Mouse (Mus musculus) c-Kit-positive CD71-negative TER-119-negative erythroid progenitor cells, embryonic 14.5 days (primary cell): Measurements from ENCODE around the gene Khnyn.

Experiments used
- DNase-seq: peaks from one replicate; pipeline ENCODE4 v3.0.0-alpha.2; 2013; ENCODE audit warnings: low read depth

Khnyn gene

DNA sequence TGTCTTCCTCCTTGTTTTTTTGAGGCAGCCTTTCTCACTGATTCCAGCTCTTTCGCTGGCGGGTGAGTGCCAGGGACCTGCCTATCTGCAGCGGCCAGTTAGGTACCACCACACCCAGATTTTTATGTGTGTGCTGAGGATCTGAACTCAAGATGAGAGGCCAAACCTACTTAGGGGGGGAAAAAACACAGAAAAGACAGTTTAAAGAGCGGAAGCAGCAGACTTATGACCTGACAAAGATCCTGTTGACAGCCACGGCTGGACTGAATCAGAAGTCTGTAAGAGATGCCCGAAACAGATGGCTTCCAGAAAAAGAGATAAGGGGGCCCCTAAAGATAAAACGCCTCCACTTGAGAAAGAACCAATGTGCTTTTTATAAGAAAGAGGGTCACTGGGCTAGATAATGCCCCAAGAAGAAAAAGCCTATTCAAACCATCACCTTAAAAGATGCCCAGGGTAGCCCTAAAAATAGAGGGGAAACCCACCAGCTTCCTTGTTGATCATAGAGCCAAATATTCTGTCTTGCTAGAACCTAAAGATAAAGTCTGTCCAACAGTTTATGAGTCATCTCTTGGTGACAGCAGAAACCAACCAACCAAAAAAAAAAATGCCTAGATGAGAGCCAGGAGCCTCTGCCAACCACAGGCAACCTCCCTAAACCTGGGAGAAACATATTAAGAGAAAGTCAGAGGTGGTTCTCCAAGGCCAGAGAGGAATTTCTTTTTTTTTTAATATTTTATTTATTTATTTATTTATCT, 37.9 kb downstream of the Khnyn start:
- no peak for DNase-seq

DNA sequence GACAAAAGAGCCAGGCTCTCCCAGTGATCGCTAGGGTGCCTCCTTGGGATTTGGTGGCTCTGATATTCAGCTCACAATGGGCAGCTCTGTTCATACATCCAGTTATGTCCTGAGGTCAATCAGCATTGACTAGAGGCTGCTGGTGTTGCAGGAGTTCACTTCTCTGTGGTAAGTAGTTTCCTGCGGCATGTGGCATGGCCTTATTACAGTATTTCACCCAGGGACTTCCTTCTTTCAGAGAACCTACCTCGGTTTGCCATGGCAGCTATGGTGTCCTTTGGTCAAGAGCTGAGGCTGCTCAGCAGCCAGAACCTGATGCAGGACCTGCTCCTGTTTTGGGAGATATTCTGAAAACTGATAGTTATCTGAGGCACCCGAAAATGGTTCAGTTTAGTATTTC, 42.1 kb downstream of the Khnyn start:
- DNase-seq: no peak

DNA sequence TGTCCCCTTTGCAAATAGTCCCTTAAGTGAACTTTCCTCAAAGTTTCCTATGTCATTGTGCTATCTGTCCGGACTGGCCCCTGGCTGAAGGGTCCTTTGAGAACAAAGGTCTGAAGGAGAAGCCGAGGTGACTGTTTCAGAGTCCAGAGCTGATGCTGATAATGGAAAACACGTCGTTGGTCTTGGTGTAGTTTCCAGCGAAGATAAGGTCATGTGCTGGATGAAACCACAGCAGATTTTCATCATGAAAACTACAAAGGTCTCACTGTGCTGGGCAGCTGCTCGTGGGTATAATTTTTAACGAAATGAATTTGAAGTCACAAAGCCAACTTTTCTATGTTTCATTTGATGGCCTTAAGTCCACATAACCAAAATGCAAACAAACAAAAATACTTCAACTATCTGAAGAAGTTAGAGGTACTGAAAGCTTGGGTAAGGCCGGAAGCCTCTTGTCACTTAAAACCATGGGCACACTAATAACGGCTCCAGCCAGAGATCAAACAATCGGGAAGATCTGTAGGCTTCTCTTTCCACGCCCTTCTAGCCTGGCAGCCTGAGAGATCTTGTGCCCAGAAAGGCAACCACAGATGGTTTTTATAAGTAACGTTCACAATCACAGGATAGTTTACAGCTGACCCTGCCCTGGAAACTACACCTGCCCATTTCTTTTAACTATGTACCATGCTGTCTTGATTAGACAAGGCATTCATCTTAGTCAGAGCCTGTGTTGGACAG, 44.7 kb downstream of the Khnyn start:
- DNase-seq: no peak

DNA sequence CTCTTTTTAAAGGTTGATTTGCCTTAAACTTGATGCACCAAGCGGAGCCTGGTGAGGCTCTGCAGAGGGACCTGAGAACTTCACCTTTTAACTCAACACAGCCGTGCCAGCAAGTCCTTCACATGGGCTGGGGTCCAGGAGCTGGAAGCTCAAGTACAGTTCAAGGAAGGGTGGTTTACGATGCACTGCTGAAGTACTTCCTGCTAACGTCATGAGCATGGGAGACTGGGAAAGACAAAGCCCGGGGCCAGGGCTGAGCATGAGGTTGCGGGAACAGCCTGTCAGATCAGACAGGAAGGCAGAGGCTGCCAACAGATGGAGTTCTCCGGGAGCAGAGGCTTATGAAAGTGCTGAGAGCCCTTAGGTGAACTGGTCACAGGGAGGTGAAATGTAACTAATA, 48.8 kb downstream of the Khnyn start:
- DNase-seq: no peak

DNA sequence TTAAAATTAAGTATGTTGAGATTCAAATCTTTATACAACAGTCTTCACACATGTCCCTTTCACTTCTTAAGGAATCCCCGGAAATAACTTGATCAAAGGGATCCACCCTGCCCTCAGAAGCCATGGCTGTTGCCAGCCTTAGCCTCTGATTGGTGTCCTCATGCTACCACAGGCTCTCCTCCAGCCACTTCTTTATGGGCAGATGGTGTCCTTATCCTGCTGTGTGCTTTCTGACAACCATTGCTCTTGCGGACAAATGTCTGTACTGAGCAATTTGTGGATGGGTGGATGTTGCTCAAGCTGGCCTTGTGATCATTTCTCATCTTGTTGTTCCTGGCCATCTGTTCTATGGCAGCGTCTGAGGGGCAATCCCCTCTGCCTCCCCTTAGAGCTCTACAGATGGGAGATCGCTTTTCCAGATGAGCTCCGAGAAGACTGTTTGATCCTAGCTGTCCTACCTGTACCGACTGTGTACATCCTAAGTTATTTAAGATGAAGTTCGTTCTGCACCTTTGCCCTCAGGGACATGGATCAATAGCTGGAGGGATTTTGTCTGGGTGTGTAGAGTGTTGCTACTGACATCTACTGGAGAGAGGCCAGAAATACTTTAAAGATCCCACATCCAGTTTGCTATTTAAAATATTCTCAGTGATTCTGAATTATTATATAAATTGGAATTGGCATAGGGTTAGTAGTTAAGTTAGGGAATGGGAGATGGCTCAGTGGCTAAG, 55.5 kb downstream of the Khnyn start:
- no peak for DNase-seq

DNA sequence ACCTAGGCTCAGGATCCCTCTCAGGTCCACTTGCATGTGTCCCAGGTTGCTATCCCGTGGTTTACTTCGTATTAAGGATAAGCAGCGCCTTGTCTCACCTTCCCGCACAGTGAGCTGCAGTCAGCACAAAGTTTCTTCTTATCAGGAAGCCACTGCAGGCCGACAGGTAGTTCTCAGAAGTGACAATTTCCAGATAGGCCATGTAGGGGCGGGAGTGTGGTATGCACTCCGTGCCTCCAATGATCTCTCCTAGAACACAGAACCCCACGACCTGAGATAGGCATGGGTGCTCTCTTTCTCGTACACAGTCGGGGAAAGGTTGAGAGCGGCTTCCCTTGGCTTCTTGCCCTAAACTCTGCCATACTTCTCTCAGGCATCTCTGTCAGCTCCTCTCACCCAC, 58.9 kb downstream of the Khnyn start:
- no peak for DNase-seq

DNA sequence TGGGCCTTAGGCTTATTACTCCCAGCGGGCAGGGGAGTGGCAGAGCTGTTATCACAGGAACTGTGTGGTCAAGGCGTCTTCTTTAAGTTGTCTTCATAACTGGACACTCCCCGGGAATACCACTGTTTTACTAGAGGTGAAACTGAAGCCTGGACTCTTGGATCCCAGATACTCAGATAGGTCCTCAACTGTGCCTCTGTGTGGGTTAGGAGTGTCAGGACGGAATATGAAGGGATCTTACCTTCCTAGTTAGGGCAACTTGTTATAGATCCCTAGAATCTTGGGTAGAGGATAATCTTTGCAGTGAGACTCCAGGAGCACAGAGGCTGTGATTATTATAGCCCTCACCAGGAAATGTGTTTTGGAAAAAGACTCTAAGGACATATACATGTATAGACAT, 59.8 kb downstream of the Khnyn start, which contains the start of gene Cma1:
TSS of gene Cma1 (minus strand) at position 101 of the 400 bp plus-strand sequence.
- no peak for DNase-seq

DNA sequence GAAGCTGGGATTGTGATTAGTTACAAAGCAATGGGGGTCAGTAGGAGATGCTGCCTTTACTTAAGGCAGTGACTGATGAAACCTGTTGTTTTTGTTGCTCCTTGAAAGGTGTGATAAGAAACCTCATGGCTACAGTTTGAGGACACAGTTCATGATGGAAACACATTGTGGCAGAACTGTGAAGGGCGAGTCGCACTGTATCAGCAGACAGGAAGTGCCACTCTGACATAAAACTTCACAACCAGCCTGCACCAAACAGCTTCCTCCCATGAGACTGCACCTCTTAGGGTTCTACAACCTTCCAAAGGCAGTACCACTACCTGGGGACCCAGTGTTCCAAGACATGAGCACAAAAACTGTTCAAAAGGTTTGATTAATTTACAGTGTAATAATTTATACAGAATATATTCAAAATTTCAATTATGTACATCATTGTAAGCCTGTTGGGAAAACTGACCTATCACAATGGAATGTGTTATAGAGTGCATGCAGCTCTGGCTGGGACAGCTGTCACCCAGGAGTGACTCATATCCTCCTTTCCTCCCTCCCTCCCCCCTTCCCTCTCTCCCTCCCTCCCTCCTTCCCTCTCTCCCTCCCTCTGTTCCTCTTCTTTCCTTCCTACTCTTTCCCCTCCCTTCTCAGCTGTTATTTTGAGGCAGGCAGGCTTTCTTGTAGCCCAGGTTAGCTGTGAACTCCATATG, 61.7 kb downstream of the Khnyn start:
- DNase-seq: no peak
